Mouse (Mus musculus) Muller cell, postnatal 12 days (primary cell): ENCODE measurements around the gene Nhlrc3.
A peak's percentile ranks its signal among the peaks of the same experiment; 100 is the strongest.

Experiments used
- DNase-seq: peaks from one replicate; pipeline ENCODE4 v3.0.0-alpha.2; 2015; ENCODE audit errors: inconsistent ontology term

Nhlrc3 gene

GRCm38 (mm10) chr3:53454561-53454960 is 8.6 kb downstream of the Nhlrc3 start:
- DNase-seq: no peak

- no peak for DNase-seq
Measured at GRCm38 (mm10) chr3:53454005-53454404, 9.1 kb downstream of the Nhlrc3 start.

GRCm38 (mm10) chr3:53453346-53453745 is 9.8 kb downstream of the Nhlrc3 start:
- no peak for DNase-seq

- DNase-seq: no peak
Measured at GRCm38 (mm10) chr3:53452351-53452750, 10.8 kb downstream of the Nhlrc3 start.

GRCm38 (mm10) chr3:53450666-53451065 is 12.5 kb downstream of the Nhlrc3 start:
- no peak for DNase-seq

GRCm38 (mm10) chr3:53448208-53448607 is 14.9 kb downstream of the Nhlrc3 start:
- peak; percentile 76 for DNase-seq

GRCm38 (mm10) chr3:53446801-53447200 is 16.3 kb downstream of the Nhlrc3 start:
- DNase-seq: no peak

GRCm38 (mm10) chr3:53445540-53445939 is 17.6 kb downstream of the Nhlrc3 start:
- no peak for DNase-seq

GRCm38 (mm10) chr3:53436550-53436949 is 26.6 kb downstream of the Nhlrc3 start:
- DNase-seq: no peak

- DNase-seq: no peak
Measured at GRCm38 (mm10) chr3:53434610-53435009, 28.5 kb downstream of the Nhlrc3 start.

- no peak for DNase-seq
Measured at GRCm38 (mm10) chr3:53423576-53423975, 39.6 kb downstream of the Nhlrc3 start.

- DNase-seq: no peak
Measured at GRCm38 (mm10) chr3:53422691-53423090, 40.4 kb downstream of the Nhlrc3 start.

- no peak for DNase-seq
Measured at GRCm38 (mm10) chr3:53421656-53422055, 41.5 kb downstream of the Nhlrc3 start.

- no peak for DNase-seq
Measured at GRCm38 (mm10) chr3:53417701-53418100, 45.4 kb downstream of the Nhlrc3 start.

- DNase-seq: peak; percentile 62
Measured at GRCm38 (mm10) chr3:53416036-53416506, 47.1 kb downstream of the Nhlrc3 start.

GRCm38 (mm10) chr3:53413959-53414358 is 49.2 kb downstream of the Nhlrc3 start:
- peak; percentile 5 for DNase-seq

- no peak for DNase-seq
Measured at GRCm38 (mm10) chr3:53413465-53413864, 49.7 kb downstream of the Nhlrc3 start.

- DNase-seq: no peak
Measured at GRCm38 (mm10) chr3:53412259-53412658, 50.9 kb downstream of the Nhlrc3 start.

GRCm38 (mm10) chr3:53410031-53410430 is 53.1 kb downstream of the Nhlrc3 start:
- no peak for DNase-seq

- DNase-seq: no peak
Measured at GRCm38 (mm10) chr3:53407145-53407544, 56.0 kb downstream of the Nhlrc3 start.
